Comparison of ENCODE assay signal across 9 mouse cellular contexts in the genomic region with DNA sequence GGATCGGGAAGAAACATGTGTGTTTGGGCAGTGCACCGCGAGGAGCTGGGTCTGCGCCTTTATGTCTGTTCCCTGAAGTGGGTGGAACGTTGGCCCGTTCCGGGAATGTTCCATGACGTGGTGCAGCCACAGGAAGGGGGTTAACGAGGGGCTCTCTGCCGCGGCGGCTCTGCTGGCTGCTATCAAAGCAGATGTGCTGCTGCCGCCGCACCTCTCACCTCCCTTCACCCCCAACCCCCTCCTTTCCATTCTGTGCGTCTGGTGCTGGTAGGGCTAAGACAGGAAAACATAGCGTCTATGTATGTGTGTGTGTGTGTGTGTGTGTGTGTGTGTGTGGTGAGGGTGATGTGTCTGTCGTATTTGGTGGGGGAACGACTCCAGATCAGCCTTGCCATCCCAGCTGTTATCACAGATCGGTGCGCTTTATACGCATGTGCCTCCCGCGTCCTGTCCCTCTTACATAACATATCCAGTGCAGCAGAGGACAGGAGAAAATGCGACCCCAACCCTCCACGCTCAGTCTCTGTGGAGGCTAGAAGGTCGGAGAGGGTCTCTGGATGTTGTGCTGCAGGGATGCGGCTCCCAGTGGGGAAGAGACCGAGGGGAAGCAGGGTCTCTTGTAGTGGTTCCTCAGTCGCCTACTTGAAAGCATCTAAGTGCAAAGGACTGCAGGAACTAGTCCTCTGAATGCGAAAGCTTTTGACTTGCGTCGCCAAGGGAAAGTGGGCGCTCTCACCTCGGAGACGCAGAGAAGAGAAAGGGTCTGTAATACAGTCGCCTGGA. TPM values are rescaled to one million over a fixed set of nuclear protein-coding genes. Genes with fewer than 3 reads are reported as not detected.
DNase-seq lines count a peak whose midpoint lies in the region; ATAC-seq and TF ChIP-seq lines count a peak whose summit lies in the region.
"Had no signal": no experiment of that assay in that cellular context is flagged by ENCODE, and none has a peak within 500 bp of the region (broad histone marks: within the 10 kb centered on the region; RNA-seq: fewer than 3 reads in every experiment).

No protein-coding gene starts in this region.

- TF ChIP-seq POLR2A in bone marrow, adult 2 months (IDR thresholded peaks at IDR 0.05; ENCODE audit: borderline replicate concordance, control insufficient read depth, low read depth, low read length), result peak; percentile 27; the same call in 1 of the 2 replicates
- peak; percentile 81 for TF ChIP-seq POLR2A in embryonic fibroblast, embryonic 13.5 days (IDR thresholded peaks at IDR 0.05; ENCODE audit: low read depth, low read length)
- peak; percentile 41; the same call in 1 of the 2 replicates for TF ChIP-seq POLR2A in liver, adult 2 months (IDR thresholded peaks at IDR 0.05; ENCODE audit: extremely low read depth, insufficient read depth, low read length)

- peak overlapping the region; percentile 70 for H3K4me3 ChIP-seq in bone marrow, adult 2 months (replicated peaks; ENCODE audit: control insufficient read depth, low read depth, low read length)
- H3K4me3 ChIP-seq in embryonic fibroblast, embryonic 13.5 days (ENCODE audit: insufficient read depth, low read length), result peak overlapping the region; percentile 84
- peak overlapping the region; percentile 87 for H3K4me3 ChIP-seq in heart, embryonic 13.5 days
- peak overlapping the region; percentile 75 for H3K4me3 ChIP-seq in kidney, postnatal 0 days (replicated peaks; ENCODE audit: low read depth, low read length)
- H3K4me3 ChIP-seq in liver, adult 2 months (ENCODE audit: insufficient read depth, low read depth, low read length), result peak overlapping the region; percentile 73

- under 1% methylated on average over 36 of the region's 36 CpGs for WGBS in bone marrow, adult 2 months
- WGBS in heart, embryonic 13.5 days, result under 1% methylated on average over 36 of the region's 36 CpGs
- WGBS in kidney, postnatal 0 days, result under 1% methylated on average over 36 of the region's 36 CpGs
- WGBS in liver, adult 2 months, result 4% methylated on average over 36 of the region's 36 CpGs

- DNase-seq in 3T3-L1 (ENCODE audit: low read depth, low spot score), result peak; percentile 63
- peak; percentile 88 for DNase-seq in kidney, postnatal 0 days (ENCODE audit: low spot score)
- DNase-seq in liver, adult 2 months (ENCODE audit: extremely low read depth, low read depth, low spot score), result peak; percentile 56
- peak; percentile 39 to 44 for DNase-seq in spleen, postnatal 14 days (ENCODE audit: low spot score in 2 of 2)

- H3K36me3 ChIP-seq in heart, embryonic 13.5 days, result no peaks in the 10 kb centered on the region
- H3K36me3 ChIP-seq in kidney, postnatal 0 days (ENCODE audit: insufficient read depth, low read length), result no peaks in the 10 kb centered on the region
- H3K36me3 ChIP-seq in liver, adult 2 months (ENCODE audit: control insufficient read depth, insufficient read depth, low read length), result no peaks in the 10 kb centered on the region

- peak; percentile 49; the same call in 1 of the 2 replicates for ATAC-seq in heart, embryonic 13.5 days (ENCODE audit: extremely low read depth, insufficient number of reproducible peaks, low FRiP score, low TSS enrichment)
- ATAC-seq in kidney, postnatal 0 days (replicated peaks; ENCODE audit: low FRiP score, low read depth), result peak; percentile 53
- ATAC-seq in monocyte, adult 5-6 weeks (replicated peaks; ENCODE audit: insufficient number of reproducible peaks, low FRiP score, low TSS enrichment, poor library complexity, severe bottlenecking), result peak; percentile 8

- peak overlapping the region; percentile 89 for H3K27ac ChIP-seq in bone marrow, adult 2 months (ENCODE audit: control insufficient read depth, insufficient read depth, low read depth, low read length, poor library complexity)
- peak overlapping the region; percentile 55 for H3K27ac ChIP-seq in embryonic fibroblast, embryonic 13.5 days (ENCODE audit: insufficient read depth, low read length)
- peak overlapping the region; percentile 100 for H3K27ac ChIP-seq in heart, embryonic 13.5 days (replicated peaks)
- H3K27ac ChIP-seq in kidney, postnatal 0 days, result peak overlapping the region; percentile 98
- peak overlapping the region; percentile 70 for H3K27ac ChIP-seq in liver, adult 2 months (replicated peaks; ENCODE audit: insufficient read depth, low read depth, low read length)

- peak overlapping the region; percentile 98 for H3K9ac ChIP-seq in heart, embryonic 13.5 days
- H3K9ac ChIP-seq in kidney, postnatal 0 days (ENCODE audit: low read depth, low read length), result peak overlapping the region; percentile 84
- H3K9ac ChIP-seq in liver, adult 2 months (ENCODE audit: low read depth, low read length), result peak overlapping the region; percentile 96

- H3K79me2 ChIP-seq in liver, adult 2 months (ENCODE audit: control insufficient read depth, insufficient read depth, low read length), result peaks cover 3% of the 10 kb centered on the region; the same call in 1 of the 2 replicates

- no peak for TF ChIP-seq CTCF in bone marrow, adult 2 months (IDR thresholded peaks at IDR 0.05; ENCODE audit: control insufficient read depth, insufficient read depth, low read length)
- TF ChIP-seq CTCF in embryonic fibroblast, embryonic 13.5 days (IDR thresholded peaks at IDR 0.05; ENCODE audit: borderline replicate concordance, insufficient read depth, low read length), result no peak
- no peak for TF ChIP-seq CTCF in kidney, postnatal 0 days (IDR thresholded peaks at IDR 0.05; ENCODE audit: low read depth)
- no peak for TF ChIP-seq CTCF in liver, adult 2 months (IDR thresholded peaks at IDR 0.05; ENCODE audit: low read depth, low read length)

- H3K4me2 ChIP-seq in heart, embryonic 13.5 days, result peak overlapping the region; percentile 97
- H3K4me2 ChIP-seq in kidney, postnatal 0 days (ENCODE audit: low read length), result peak overlapping the region; percentile 87

- no peaks in the 10 kb centered on the region; the same call in 1 of the 2 replicates for H3K4me1 ChIP-seq in bone marrow, adult 2 months (ENCODE audit: control insufficient read depth, insufficient read depth, low read length)
- H3K4me1 ChIP-seq in embryonic fibroblast, embryonic 13.5 days (ENCODE audit: control insufficient read depth, insufficient read depth, low read length), result no peaks in the 10 kb centered on the region; the same call in 1 of the 2 replicates
- H3K4me1 ChIP-seq in heart, embryonic 13.5 days, result peaks cover 15% of the 10 kb centered on the region
- no peaks in the 10 kb centered on the region for H3K4me1 ChIP-seq in kidney, postnatal 0 days (replicated peaks; ENCODE audit: insufficient read depth, low read length)
- peaks cover 5% of the 10 kb centered on the region; the same call in 1 of the 2 replicates for H3K4me1 ChIP-seq in liver, adult 2 months (ENCODE audit: control insufficient read depth, insufficient read depth, low read length)

- no peaks in the 10 kb centered on the region for H3K27me3 ChIP-seq in heart, embryonic 13.5 days (replicated peaks)
- H3K27me3 ChIP-seq in kidney, postnatal 0 days (ENCODE audit: insufficient read depth, low read length), result no peaks in the 10 kb centered on the region
- no peaks in the 10 kb centered on the region for H3K27me3 ChIP-seq in liver, adult 2 months (ENCODE audit: control insufficient read depth, insufficient read depth, low read length)

- H3K9me3 ChIP-seq in heart, embryonic 13.5 days, result no peaks in the 10 kb centered on the region
- H3K9me3 ChIP-seq in kidney, postnatal 0 days (replicated peaks; ENCODE audit: low read length), result no peaks in the 10 kb centered on the region

RNA-seq across cellular contexts. Expression of a gene that starts 1.8 kb away (rescaled TPM):
- 3.2 and 6.3 TPM in 2 replicates for polyA plus RNA-seq in bone marrow, adult 2 months (2011; ENCODE audit: insufficient read depth, insufficient read length, low replicate concordance, missing spikeins)
- polyA plus RNA-seq in embryonic fibroblast, embryonic 13.5 days (2011; ENCODE audit: insufficient read length, low read depth, missing spikeins), result 20.8 and 25.6 TPM in 2 replicates
- polyA plus RNA-seq in heart, embryonic 13.5 days (2015; fragmentation: Nextera tagmentation; extraction: Ambion mirVana), result 3.8 and 4.2 TPM in 2 replicates
- 3.4 and 4.2 TPM in 2 replicates for polyA plus RNA-seq in kidney, postnatal 0 days (2015; fragmentation: Nextera tagmentation; extraction: Ambion mirVana)
- 5.4 and 6.4 TPM in 2 replicates for total RNA-seq in liver, adult 2 months (2014; rRNA removed)
- polyA plus RNA-seq in liver, adult 2 months (2012; rRNA removed), result 1.5 TPM in 2 replicates
- total RNA-seq in monocyte, adult 5-6 weeks (2017), result 19.2 to 42.6 TPM (median 26.5 TPM) in 3 replicates
- total RNA-seq: MEL had no signal

Comparison
In these comparisons a context has a peak if more than half of its experiments do, and no peak if none do; other contexts are left out.
1. Peak in every context shown above with its lines: DNase-seq, ATAC-seq, H3K4me3 ChIP-seq and H3K27ac ChIP-seq.
2. POLR2A ChIP-seq: peak in every context shown above with its lines; median percentile 81 in embryonic fibroblast, embryonic 13.5 days; 41 in liver, adult 2 months; 27 in bone marrow, adult 2 months.